Mouse (Mus musculus) thymus, postnatal 0 days (tissue): ENCODE measurements around the gene Naa16. TPM values are rescaled to one million over a fixed set of nuclear protein-coding genes. Genes with fewer than 3 reads are reported as not detected.
A peak's percentile ranks its signal among the peaks of the same experiment; 100 is the strongest.
"Not testable (repeated sequence)": the region's sequence is repeated elsewhere in the genome, so short reads cannot be mapped to it uniquely, and the experiment has no call there.

Experiments used
- DNase-seq: peaks from one replicate; pipeline ENCODE4 v3.0.0-alpha.2; 2015; ENCODE audit warnings: low spot score
- polyA plus RNA-seq: library from polyadenylated mRNA; unstranded; fragments of >200 nt; fragmentation: Nextera tagmentation; extraction: Ambion mirVana; gene quantifications from 2 replicates; pipeline ENCODE4 v1.2.1, GENCODE M21; 2015

The Naa16 gene
- 59.5 and 72.6 TPM in 2 replicates for polyA plus RNA-seq

DNA sequence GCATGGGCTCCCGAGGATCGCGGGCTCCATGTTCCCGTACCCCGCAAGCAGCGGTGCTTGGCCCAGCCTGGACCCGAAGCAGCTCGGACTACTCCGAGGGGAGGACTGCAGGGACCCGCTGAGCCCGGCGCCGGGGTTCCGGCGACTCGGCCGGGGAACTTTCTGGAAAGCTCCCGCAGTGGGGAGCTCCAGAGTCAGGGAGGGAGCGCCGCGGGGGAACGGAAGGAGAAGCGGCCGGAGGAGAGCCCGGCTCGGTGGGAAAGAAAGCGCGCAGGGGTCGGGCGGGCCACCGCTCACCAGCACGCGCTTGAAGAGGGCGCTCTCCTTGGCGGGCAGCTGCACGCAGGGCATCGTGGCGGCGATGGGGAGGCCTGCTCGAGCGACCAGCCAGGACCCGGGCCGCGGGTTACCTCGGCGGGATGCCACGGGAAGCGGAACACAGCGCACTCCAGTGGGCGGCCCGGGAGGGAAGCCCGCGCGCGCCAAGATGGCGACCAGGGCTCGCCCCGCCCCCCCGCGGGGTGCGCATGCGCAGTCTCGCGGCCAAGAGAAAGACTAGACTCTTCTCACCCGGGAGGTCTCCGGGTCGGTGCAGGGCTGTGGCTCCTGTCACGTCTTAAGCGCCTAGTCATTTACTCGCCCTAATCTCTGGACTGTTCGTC is at the start of gene Naa16:
Gene Naa16 (minus strand): TSS at position 514 of the 662 bp plus-strand sequence.
- peak; percentile 96 for DNase-seq

DNA sequence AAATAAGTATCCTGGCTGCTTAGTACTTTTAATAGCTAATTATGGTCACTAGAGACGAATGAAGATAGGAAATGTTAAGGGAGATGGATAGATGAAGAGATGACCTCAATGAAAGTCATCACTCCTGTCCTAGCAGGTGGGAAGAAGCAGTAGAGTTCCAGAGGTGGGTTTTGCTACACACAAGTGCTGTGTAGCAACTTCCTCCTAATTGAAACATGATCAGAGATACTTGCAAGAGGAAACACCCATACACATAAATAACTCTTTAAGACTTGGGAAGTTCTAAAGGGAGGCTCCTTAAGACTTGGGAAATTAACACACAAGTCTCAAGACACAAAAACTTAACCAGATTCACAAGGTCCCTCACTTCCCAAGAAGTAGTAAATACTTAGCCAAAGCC is 43.5 kb upstream of the Naa16 start:
- DNase-seq, result no peak

DNA sequence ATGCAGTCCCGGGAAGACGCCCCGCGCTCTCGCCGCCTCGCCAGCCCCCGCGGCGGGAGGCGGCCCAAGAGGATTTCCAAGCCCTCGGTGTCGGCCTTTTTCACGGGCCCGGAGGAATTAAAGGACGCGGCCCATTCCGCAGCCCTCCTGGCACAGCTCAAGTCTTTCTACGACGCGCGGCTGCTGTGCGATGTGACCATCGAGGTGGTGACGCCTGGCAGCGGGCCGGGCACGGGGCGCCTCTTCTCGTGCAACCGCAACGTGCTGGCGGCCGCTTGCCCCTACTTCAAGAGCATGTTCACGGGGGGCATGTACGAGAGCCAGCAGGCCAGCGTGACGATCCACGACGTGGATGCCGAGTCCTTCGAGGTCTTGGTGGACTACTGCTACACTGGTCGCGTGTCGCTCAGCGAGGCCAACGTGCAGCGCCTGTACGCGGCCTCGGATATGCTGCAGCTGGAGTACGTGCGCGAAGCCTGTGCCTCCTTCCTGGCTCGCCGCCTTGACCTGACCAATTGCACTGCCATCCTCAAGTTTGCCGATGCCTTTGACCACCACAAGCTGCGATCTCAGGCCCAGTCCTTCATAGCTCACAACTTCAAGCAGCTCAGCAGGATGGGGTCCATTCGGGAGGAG is 36.3 kb upstream of the Naa16 start:
- DNase-seq, result not testable (repeated sequence)

DNA sequence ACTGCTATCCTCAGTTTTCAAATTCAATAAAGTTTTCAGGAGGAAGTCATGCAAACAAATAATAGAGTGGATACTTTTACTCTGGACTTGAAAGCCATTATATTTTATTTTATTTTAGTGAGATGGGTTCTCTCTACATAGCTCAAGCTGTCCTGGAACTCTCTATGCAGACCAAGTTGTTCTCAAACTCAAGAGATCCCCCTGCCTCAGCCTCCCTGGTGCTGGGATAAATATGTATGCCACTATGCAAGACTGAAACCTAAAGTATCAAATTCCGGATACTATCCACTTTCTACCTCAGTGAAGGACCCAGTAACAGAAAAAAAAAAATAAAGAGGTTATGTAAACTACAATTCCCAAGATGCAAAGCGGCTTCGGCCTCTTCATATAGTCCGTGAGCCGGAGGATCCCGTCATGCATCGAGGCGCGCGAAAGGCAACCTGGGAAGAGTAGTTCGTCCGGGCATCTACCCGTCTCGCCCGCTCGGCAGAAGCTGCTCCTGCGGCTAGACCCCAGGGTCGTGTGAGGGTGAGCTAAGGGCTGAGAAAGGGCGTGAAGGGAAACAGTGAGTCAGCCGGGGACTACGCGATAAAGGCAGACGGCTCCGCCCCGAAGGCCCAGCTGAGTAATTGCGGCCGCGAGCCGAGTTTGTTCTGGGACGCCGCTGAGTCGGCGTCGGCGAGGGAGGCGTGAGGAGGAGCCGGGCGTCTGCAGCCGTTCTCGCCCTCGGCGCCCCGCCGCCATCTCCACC is 35.6 kb upstream of the Naa16 start, which contains the start of gene Kbtbd7:
Gene Kbtbd7 (plus strand): TSS at position 533 of the 751 bp plus-strand sequence.
- DNase-seq, result peak; percentile 97

DNA sequence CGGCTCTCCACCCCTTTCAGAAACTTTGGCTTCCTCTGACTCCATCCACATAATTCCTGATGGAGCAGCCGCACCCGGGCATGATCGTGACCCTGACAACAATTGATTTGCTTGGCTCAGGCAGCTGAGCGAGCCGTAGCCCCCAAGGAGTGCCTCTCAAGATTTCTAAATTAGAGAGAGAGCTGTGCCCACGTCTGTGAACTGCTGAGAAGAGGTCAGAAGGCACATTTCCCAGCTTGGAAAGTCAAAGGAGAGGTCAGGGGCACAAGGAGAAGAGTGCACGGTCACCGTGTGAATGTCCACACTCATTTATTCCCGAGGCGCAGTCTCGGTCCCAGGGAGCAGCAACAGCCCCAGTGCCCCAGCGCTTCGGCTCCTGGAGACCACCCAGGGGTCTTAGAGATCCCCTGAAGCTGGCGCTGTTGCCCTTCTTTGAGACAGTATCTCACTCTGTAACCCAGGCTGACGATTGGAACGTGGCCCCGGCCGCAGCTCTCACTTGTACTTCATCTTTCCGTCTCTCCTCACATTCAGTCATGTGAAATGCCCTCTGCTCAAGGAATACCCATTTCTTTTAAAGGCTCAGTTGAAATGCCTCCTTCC is 29.6 kb upstream of the Naa16 start:
- no peak for DNase-seq

DNA sequence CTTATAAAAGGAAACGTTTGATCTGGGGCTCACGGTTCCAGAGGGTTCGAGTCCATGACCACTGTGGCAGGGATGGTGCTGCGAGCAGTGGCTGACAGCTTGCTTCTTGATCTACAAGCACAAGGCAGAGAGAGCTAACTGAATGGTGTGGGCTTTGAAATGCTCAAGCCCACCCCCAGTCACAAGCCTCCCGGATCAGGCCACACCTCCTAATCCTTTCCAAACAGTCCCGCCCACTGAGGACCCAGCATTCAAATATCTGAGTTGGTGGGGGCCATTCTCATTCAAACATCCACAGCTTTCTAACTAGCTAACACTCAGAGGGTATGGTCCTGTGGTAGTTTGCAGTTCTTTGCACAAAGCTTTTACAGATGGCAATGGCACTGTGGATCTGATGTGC is 22.5 kb upstream of the Naa16 start:
- no peak for DNase-seq

DNA sequence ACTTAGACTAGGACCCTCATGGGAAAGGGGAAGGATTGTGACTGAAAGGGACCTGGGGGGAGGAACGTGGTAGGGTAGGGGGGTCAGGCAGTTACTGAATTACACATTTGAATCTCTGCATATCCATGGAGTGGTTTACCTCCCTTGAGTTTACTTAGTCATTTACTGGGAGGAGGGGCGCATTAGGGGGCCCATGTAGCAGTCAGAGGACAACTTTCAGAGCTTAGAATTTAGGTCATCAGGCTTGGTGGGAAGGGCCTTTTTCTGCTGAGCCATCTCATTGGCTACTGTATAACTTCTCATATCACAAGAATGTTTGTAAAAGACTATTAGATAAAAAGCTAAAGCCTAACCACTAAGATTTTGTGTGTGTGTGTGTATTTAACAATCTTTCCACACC is 20.1 kb upstream of the Naa16 start:
- no peak for DNase-seq

DNA sequence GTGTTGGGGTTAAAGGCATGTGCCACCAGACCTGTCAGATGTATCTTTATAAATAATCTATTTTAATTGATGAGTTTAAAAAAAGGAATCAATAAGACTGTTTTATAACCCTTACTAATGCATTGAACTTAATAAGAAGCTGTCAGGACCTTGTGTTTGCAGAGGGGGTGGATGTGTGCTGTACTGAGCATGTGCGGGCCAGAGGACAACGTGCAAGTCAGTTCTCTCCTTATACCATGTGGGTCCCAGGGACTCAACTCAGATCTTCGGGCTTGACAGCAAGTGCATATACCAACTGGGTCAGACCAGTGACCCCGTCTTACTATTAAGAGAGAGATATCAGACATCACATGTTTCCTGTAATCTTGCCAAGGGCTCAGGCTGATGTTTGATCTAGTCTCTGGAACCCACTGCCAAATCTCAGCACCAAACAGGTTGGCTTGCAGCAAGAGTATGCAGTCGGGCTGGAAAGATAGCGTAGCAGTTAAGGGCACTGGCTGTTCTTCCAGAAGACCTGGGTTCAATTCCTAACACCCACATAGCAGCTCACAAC is 18.8 kb upstream of the Naa16 start:
- DNase-seq, result no peak

DNA sequence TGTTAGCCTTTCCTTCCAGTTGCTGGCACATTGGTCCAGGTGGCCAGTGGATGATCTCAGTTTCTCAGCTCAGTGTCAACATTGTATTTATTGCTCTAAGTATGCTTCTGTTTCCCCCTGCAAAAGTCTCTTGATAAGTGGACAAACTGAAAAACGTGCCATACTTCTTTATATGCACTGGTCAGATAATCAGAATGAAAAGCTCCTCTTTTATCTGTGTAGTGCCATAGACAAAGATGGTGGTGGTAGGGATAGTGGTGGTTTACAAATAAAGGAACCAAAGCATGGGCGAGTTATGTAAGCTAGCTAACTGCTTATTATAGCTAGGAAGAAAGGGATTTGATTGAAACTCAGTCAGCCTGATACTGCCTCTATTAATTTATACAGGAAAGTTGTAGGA is 17.1 kb upstream of the Naa16 start:
- DNase-seq, result no peak

DNA sequence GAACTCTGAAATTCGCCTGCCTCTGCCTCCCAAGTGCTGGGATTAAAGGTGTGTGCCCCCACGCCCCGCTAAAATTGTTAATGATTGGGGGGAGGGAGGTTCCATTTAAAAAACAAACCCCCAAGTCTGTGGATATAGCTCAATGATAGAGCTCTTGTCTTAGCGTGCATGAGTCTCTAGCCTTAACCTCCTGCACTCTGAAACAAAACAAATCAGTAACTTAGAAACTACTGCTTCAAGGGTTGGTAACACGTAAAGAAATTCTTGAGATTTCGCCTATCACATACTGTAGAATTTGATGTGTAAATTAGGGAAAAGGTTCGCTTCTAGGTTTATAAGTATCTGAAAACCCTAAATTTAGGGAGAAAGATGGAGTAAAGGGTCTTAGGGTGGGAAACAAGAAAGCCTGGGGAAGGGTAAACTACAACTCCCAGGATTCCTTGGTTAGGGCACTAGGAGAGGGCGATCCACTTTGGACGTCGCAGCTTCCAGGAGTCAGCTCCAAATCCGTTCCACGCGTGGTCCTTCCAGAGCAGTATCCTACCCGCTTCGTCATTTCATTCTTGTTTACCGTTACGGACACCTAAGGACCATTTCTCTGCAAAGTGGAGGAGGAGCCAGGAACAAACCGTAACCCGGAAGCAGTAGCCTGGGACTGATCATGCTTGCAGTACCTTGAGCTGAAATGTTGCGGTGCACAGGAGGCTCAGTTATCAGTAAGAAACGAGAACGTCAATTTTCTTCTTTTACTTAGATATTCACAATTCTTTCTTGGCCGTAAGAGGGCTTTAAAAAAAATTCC is 6.9 kb upstream of the Naa16 start, which contains the start of gene Mtrf1:
Gene Mtrf1 (plus strand): TSS at position 452 of the 802 bp plus-strand sequence.
- DNase-seq, result peak; percentile 77

DNA sequence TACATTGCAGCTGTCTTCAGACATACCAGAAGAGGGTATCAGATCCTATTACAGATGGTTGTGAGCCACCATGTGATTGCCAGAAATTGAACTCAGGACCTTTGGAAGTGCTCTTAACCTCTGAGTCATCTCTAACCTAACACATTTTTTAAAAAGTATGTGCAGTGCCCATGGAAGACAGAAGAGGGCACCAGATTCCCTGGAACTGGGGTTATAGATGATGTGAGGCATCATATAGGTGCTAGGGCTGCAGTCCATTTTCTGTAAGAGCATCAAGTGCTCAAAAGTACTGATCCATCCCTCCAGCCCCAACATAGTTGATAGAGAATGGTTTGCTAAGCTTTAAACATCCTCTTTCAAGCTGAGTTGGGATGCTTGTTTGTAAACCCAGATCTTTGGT is 4.0 kb upstream of the Naa16 start:
- DNase-seq, result peak; percentile 75

DNA sequence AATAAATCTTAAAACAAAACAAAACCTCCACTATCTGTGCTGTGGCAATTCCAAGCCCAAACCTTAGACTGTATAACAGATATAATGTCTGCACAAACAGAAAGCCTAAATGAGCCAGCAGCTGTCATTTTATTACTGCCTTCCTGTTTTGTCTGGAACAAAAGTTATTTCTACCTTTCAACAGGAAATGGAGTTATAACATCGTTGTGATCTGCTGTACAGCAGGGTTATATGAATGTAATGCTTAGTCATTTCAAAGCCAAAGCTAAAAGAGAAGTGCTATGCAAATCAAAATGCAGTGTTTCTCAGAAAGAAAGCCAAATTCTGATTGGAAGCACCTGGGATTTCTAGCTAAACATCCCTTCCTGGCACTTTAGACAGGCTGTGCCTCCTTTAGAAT is 2.7 kb upstream of the Naa16 start:
- peak; percentile 52 for DNase-seq

DNA sequence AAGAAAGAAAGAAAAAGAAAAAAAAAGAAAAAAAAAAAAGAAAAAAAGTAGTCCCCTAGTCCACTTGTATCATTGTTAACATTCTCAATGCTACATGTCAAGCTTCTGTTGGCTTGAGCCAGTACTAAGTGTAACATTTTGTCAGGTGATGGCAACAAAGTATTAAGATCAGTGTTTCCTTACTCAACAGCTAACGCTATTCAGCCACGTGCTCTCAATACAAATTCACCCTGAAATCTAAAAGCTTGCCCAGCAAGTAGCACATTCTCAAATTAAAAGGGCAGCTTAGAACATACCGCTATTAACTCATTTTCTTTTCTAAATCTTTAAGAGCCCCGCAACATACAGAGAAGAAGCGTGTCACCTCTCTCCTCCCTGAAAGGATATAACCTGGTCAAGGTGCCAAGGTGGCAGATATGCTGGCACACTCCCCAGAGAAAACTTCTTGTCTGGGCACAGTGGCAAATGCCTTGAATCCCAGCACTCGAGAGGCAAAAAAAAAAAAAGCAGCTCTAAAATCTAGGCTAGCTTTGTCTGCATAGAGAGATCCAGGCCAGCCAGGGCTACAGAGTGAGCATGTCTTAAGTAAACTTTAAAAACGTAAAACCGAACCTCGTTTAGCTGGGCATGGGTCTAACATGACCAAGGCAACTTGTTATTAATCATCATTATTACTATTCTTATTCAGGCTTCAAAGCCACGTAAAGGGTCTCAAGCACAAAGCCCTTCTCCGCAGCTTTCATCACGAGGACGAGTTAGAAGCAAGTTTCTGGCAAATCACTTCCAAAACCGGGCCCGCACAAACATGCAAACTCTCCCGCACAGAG is 927 bp downstream of the Naa16 start:
- peak; percentile 15 for DNase-seq

DNA sequence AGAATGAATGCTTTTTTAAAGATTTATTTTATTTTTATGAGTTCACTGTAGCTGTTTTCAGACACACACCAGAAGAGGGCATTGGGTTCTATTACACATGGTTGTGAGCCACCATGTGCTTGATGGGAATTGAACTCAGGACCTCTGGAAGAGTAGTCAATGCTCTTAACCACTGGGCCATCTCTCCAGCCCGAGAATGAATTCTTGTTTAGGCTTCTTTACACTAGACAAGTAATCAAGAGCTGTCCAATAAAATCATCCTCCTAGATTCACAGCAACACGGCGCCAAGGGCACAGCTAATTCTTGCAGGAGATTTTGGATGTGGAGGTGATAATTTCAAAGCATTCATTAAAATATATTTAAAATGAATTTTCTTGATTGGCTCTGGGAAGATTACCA is 2.3 kb downstream of the Naa16 start:
- DNase-seq, result no peak

DNA sequence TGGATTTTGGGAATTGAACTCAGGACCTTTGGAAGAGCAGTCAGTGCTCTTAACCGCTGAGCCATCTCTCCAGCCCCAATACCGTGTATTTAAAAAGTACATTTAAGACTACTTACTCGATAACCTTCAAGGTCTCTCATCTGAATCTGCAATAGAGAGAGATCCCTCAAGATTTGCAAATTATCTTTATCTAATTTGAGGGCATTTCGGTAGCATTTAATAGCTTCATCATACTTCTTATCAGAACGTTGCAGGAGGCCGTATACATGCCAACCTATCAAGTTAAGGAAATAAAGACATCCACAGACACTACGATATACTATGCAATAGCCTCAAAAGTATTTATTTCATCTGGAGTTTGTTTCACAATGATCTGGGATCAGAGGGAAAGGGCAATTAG is 7.5 kb downstream of the Naa16 start:
- DNase-seq, result no peak

DNA sequence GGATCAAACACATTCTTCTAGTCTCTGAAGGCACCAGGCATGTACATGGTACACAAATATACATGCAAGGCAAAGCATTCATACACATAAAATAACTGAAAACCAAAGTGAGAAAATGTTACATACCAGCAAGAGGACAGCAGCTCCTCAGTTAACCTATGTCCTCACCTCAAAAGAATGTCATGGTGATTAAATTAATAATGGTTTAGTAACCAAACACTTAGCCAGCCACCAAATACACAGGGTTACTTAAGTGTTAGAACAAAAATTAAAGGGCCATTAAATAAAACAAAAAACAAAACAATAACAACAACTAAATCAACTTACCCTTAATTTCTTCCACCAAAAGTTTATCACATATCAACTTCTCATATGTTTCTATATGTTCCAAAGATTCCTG is 13.5 kb downstream of the Naa16 start:
- no peak for DNase-seq

DNA sequence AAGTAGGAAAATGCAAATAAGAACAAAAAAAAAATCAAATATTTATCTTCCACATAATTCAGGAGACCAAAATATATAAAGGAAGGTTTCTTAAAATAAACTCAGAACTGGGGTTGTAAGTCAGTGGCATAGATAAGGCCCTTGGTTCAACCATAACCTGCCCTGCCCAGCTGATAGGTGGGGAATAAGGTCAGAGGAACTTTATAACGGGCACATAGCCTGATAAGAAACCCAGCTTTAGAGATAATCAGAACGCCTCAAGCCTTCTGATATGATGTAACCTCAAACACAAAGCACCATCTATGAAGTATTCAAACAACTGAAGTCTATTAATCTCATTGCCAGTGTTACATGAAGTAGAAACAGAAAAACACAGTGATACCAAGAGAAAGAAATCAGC is 32.5 kb downstream of the Naa16 start:
- DNase-seq, result no peak

DNA sequence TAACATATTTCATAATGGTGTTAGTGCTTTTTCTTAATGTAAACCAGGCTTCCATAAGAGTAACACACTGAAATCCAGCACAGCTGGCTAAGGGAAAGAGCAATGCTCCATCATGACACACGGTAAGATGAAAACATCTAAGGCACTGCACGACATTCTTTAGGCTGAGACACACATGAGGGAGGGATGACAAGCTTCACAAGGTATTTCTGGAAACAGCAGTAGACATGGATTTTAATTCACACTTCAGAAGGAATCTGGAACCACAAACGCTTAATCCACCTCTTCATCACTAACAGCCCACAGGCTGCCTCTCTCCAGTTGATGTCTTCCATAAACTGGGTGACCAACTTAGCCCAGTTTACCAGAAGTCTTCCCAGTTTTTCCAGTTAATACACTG is 44.2 kb downstream of the Naa16 start:
- no peak for DNase-seq

DNA sequence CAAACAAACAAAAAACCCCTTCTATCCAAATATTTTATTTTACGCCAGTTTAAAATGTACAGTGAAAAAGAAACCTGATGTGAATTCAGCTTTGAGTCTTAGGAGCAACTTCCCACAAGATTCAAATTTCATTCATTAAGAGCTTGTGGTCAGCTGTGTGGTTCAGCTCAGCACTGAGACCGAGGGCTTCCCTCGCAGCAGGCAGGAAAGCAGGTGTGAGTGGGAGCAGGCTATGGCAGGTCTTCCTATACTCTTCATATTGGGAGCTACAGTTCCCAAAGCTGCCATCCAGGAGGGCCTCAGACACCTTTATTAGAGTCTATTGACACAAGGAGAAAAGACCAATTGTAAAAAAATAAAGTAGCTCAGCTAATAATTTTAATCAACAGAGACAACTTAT is 55.0 kb downstream of the Naa16 start:
- no peak for DNase-seq

DNA sequence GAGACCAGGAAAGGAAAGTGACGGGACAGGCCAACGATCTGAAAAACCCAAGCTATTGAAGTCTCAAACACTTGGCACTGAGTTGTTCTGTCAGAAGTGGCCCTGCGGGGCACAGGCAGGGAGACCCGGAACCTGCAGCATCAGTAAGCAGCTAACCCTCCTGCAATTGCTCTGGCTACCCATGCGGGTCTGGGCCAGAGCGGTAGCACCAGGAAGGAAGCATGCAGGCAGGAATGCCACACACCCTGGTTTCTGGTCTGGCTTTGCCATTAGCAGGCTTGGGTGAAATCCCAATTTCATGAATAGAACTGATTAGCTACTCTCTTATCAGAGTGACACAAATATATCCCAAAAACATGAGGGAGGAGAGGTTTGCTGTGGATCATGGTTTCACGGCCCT is 58.6 kb downstream of the Naa16 start:
- DNase-seq, result no peak
